Mouse (Mus musculus) kidney, postnatal 10 days (tissue): ENCODE data around the gene Hoxc8.

Experiments used
- DNase-seq: peaks from one replicate; pipeline ENCODE4 v3.0.0; 2021; ENCODE audit warnings: mixed read lengths

Hoxc8 gene

DNA sequence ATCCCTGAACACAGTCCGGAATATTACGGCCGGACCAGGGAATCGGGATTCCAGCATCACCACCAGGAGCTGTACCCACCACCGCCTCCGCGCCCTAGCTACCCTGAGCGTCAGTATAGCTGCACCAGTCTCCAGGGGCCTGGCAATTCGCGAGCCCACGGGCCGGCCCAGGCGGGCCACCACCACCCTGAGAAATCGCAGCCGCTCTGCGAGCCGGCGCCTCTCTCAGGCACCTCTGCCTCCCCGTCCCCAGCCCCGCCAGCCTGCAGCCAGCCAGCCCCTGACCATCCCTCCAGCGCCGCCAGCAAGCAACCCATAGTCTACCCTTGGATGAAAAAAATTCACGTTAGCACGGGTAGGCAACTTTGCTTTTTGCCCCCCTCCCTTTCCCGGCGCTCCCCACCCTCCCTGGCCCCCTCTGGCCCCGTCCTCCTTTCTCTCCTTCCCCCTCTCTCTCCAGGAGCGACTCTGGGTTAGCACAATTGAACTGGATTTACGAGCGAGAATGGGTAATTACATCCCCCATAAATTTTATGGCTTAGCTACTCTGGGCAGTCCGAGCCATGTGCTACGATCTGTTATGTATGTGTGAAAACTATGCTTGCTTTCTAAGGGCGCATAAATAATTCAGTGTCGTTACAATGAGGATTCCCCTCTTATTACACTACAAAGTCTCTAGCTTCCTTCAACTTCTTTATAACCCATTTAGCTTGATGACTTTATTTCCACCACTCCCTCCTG lies 44.6 kb downstream of the Hoxc8 start:
- peak; percentile 53 for DNase-seq

DNA sequence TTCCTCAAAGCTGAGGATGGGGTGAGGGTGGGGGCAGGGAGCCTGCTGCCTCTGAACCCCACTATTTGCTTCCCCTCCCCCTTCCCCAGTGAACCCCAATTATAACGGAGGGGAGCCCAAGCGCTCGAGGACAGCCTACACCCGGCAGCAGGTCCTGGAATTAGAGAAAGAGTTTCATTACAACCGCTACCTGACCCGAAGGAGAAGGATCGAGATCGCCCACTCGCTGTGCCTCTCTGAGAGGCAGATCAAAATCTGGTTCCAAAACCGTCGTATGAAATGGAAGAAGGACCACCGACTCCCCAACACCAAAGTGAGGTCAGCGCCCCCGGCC lies 45.1 kb downstream of the Hoxc8 start:
- no peak for DNase-seq

DNA sequence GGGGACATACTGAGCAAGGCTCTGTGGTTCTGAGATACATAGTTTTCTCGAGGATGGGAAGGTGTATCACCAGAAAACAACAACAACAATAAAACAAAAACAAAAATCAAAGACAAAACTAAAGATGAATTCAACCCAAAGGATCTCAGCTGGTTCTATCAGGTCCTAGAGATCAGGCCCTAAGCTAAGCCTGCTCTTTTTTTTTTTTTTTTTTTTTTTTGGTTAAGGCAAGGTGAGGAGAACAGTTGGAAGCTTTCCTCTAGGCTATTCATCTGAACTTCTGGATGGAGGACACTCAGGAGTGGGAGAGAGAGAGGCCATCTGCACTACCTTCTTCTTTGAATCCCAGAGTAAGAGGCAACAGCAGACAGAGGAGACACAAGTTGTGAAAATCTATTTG lies 47.2 kb downstream of the Hoxc8 start:
- no peak for DNase-seq

DNA sequence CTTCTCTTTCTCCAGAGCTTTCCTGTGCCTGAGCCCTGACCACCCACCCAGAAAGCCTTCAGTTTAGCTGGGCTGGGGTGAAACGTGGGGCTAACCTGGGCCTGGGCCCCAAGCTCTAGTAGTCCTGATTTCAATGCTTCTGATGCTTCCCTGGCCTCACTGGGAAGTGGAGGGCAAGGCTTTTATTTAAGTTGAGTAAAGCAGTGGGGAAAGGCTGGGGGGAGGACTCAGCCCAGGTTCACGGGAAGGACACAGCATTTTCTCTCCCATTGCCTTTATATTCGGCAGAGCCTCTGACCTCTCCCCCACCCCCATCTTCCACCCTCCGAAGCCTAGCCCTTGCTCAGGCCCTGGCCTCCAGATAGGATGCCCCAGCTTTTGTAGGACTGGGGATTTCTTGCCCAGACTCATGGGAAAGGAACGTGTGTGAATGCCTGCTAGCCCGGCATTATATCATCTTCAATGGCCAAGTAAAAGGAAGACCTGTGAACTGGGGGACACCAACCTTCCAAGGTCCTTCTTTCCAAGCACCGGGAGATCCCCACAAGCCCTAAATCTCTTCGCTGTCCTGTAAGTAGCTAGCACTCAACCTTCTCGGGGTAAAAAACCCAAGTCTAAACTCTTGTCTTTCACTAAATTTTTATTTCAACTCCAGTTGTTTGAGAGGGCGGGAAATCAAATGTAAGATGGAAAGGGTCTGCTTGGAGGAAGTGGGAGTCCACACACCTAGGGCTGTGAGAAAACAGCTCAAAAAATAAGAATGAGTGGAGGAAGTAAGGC lies 48.5 kb downstream of the Hoxc8 start:
- no peak for DNase-seq

DNA sequence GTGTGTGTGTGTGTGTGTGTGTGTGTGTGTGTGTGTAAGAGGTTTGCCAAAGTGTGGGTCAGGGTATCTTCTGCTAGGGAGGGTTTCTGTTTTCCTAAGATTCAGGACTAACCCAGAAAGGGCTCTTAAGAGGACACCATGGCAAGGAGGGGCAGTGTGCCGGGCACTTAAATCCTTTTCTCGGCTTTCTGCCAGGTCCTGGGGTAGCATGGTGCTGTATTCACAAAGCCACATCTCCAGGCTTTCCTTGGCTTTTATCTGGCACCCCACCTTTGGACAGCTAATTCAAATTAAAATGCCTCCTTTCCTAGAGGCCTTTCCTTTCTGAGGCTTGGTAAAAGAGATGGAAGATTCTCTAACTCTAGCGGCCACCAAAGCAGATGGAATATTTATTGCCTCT lies 49.2 kb downstream of the Hoxc8 start:
- DNase-seq, result no peak

DNA sequence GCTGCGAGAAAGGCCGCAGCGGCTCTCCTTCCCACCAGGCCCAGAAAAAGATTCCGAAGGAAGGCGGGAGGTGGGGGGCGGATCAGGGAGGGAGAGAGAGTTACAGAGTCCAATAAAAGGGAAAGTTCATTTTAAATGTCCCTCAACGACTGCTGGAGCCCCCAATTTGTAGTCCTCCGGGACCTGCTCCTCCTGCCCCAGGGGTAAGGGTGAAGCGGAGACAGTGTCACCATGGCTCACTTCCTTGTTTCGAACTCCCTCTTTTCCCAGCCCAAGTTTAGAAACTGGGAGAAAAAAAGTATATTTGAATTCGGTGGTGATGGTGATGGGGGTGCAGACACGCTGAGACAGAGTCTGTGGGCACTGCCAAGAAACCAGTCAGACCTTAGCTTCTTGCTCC lies 50.2 kb downstream of the Hoxc8 start:
- DNase-seq, result peak; percentile 50

DNA sequence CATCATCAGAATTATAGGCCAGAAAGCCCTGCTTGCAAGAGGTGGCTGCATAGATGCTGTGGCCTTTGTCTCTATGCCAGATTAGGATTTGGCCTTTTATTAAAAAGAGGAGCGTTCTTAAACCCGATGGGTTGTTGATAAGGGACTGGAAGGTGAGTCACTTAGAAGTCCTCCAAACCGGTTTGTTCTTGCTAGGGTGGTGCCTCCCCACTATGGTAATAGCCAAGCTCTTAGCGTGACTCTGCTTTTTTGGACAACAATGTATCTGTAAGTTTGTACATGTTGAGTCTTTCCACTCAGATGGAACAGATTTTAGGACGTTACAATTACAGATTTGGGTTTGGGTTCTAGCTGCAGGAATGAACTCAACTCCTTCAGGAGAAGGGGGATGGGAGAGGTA lies 51.2 kb downstream of the Hoxc8 start:
- no peak for DNase-seq

DNA sequence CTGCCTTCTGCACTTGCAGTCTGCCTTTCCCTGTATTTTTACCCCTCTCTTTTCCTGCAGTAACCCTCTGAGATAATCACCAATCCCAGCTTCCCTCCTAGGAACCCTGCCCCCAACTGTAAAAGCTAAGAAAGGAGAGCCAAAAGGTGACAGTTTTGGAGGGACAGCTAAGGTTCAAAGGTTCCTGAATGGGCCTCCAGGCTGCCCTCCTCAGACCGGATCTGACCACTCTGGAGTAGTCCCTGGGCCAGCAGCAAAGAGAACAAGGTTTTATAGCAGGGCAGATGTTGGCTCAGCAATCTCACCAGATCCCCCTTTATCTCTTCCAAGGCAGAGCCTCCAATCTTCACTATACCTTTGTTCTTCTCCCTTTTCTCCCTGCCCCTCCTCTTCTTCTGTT lies 51.8 kb downstream of the Hoxc8 start:
- no peak for DNase-seq
